Mouse (Mus musculus): ENCODE results near the gene Trp53rkb.
A peak's percentile ranks its signal among the peaks of the same experiment; 100 is the strongest.

GRCm38 (mm10) chr2:166791738-166792137, 593 bp upstream of the Trp53rkb start:
- peak; percentile 6 to 55; a peak in 2 of 4 replicates for TF ChIP-seq CTCF (conservative IDR thresholded peaks at IDR 0.05 in 1 of 2, IDR thresholded peaks at IDR 0.05 in 1 of 2; ENCODE audit: low read depth in 2 of 2, low read length in 2 of 2)
- no peak for TF ChIP-seq MEF2A (IDR thresholded peaks at IDR 0.05; ENCODE audit: borderline replicate concordance, low read depth, low read length)
- no peak for TF ChIP-seq POLR2A (IDR thresholded peaks at IDR 0.05; ENCODE audit: low read depth, low read length)
- TF ChIP-seq BHLHE40 (IDR thresholded peaks at IDR 0.05; ENCODE audit: low read depth, low read length) = no peak
- TF ChIP-seq MAX (IDR thresholded peaks at IDR 0.05; ENCODE audit: low read length) = no peak
- no peak for TF ChIP-seq ZNF384 (IDR thresholded peaks at IDR 0.05; ENCODE audit: low read depth, low read length)

All from CH12.LX (cell line).